Mouse (Mus musculus) Patski (cell line): ENCODE measurements around the gene Kcna7. TPM values are rescaled to one million over a fixed set of nuclear protein-coding genes. Genes with fewer than 3 reads are reported as not detected.
"Not testable (repeated sequence)": the region's sequence is repeated elsewhere in the genome, so short reads cannot be mapped to it uniquely, and the experiment has no call there.

Experiments used
- ATAC-seq: fragments of 100-300 bp; one replicate; pipeline ENCODE4 v1.8.0; 2021
- CTCF ChIA-PET: fragments of 350-600 bp; sonication (Branson Sonifier 250); formaldehyde crosslinking; loops from one replicate; lab custom pipeline; 2022; ENCODE audit warnings: inconsistent platforms; lab: Charles Lee
- POLR2A ChIA-PET: fragments of 350-600 bp; sonication (Branson Sonifier 250); formaldehyde crosslinking; loops from one replicate; lab custom pipeline; 2022; ENCODE audit warnings: antibody characterized with exemption, inconsistent platforms; lab: Charles Lee
- DNase-seq: peaks from one replicate; pipeline ENCODE4 v3.0.0-alpha.2; 2011; ENCODE audit warnings: low read depth, low spot score
- H3K27me3 ChIP-seq: fragments of 371-371 bp; one replicate; pipeline ENCODE4 v1.5.1; 2021
- CTCF ChIP-seq: fragments of 100-300 bp; IDR thresholded peaks from one replicate; pipeline ENCODE4 v1.5.1; 2021
- in situ Hi-C: fragments of 300-500 bp; cut with MboI; formaldehyde crosslinking; loops from 3 replicates; pipeline ENCODE4 v1.11.1; 2018; ENCODE audit warnings: low pct_unique_long_range_greater_than_20kb, mixed read lengths
- polyA plus RNA-seq: library from polyadenylated mRNA; unstranded; gene quantifications from one replicate; pipeline ENCODE4 v1.2.3, GENCODE M21; 2021

Gene Kcna7
- polyA plus RNA-seq, 1 experiment from 2014 or later: 0.27 TPM

DNA sequence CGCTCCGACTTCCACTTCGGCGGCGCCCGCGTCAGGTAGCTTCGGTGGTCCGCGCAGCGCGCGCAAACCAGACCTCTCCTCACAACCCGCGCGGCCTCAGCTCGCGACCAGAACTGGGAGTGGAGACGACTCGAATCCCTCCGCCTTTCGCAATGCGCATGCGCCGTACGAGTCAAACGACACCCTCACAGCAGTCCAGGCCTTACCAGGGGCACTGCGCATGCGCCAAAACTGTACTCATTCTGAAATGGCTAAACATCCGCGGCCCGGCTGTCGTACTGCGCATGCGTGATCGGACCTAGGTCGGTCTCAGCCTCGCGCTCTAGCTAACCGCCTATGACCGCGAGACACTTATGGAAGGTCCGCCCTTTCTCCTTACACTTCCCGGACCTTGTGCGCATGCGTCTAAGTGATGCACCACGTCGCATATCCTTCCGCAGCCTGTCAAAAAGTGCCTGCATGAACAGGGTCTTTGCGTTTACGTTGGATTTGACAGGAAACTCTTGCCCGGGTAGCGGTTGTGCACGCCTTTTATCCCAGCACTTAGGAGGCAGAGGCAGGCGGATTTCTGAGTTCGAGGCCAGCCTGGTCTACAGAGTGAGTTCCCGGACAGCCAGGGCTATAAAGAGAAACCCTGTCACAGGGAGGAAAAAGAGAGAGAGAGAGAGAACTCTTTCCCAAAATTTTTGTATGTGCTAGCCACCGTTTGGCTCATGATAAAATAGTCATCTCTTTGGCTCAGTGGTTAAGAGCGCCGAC, 9.7 kb upstream of the Kcna7 start, which contains the start of gene Snrnp70:
Gene Snrnp70 (minus strand): TSS at position 165 of the 759 bp plus-strand sequence.
- ChIA-PET CTCF (interaction anchor here (0.6 to 1.6 kb wide), 3 partner anchors 30 to 97 kb away, joined by 3 to 5 read pairs (median 5); no protein-coding TSS in a partner anchor), POLR2A (interaction anchor here (0.6 to 1.2 kb wide), 2 partner anchors 13 to 132 kb away, joined by 3 read pairs; no protein-coding TSS in a partner anchor)
- in situ Hi-C loops: no loop called here
- DNase-seq: peak; percentile 99
- TF ChIP-seq CTCF: no peak
- H3K27me3 ChIP-seq: no peaks in the 10 kb centered on the region
- peak; percentile 93 for ATAC-seq

DNA sequence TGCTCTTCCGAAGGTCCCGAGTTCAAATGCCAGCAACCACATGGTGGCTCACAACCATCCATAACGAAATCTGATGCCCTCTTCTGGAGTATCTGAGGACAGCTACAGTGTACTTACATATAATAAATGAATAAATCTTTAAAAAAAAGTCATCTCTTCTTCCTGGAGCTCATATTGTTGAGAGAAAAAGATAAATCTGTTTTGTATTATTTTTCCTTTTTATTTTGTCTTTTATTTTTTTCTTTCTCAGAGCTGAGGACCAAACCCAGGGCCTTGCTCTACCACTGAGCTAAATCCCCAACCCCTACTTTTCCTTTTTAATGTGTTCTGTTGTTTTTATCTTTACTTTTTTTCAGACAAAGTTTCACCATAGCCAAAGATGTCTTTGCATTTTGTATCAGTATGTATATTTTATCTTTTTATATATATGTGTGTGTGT, 9.1 kb upstream of the Kcna7 start:
- CTCF ChIA-PET: interaction anchor here (1.4 to 1.6 kb wide), 2 partner anchors 31 to 97 kb away, joined by 5 read pairs; no protein-coding TSS in a partner anchor
- H3K27me3 ChIP-seq, ATAC-seq, in situ Hi-C loops, POLR2A ChIA-PET, DNase-seq: not testable (repeated sequence)
- peak; percentile 62 for TF ChIP-seq CTCF

DNA sequence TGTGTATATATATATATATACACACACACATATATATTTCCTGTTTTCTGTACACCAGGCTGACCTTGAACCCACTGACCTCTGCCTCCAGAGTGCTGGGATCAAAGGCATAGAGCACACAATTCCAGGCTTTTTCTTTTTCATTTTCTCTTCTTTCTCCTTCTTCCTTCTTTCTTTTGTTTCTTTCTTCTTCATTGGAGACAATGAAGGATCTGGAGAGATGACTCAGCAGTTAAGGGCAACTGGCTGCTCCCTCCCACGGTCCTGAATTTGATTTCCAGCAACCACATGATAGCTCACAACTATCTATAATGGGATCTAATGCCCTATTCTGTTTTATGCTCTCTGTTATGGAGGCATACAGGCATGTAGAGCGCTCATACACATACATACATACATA, 8.7 kb upstream of the Kcna7 start:
- in situ Hi-C loops: no loop called here
- TF ChIP-seq CTCF: no peak
- ATAC-seq (no peak), DNase-seq (no peak)
- no peaks in the 10 kb centered on the region for H3K27me3 ChIP-seq
- ChIA-PET CTCF (interaction anchor here (0.7 to 1.6 kb wide), 3 partner anchors 31 to 98 kb away, joined by 3 to 5 read pairs (median 5); no protein-coding TSS in a partner anchor), POLR2A (no interaction called here)

DNA sequence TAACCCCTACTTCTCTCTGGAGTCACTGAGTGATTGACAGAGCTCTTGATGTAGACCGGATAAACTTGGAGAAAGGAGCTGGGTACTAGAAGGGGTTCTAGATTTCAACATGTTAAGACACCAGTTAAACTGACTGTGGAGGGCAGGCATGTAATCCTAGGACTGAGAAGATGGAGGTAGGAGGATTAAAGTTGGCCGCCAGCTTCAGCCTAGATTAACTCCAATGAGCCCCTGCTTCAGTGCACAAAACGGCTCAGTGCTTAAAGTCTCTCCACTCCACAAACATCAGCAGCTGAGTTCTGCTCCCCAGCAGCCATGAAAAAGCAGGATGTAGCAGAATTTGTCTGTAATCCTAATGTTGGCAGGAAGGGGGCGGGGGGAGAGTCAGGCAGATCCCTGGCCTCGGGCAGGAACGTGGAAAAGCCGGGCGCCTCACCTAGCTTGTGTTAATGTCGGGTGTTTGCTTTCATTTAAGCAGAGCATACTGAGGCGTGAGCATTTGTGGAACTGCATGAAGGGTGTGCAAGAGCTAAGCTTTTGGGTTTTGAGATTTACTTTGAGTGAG, 3.9 kb upstream of the Kcna7 start:
- ATAC-seq (no peak), DNase-seq (no peak)
- TF ChIP-seq CTCF: no peak
- POLR2A ChIA-PET: interaction anchor here (2.0 kb wide), 1 partner anchor 17 kb away, joined by 4 read pairs; no protein-coding TSS in a partner anchor
- in situ Hi-C loops: loop anchor here (10.0 kb wide), 1 partner anchor 97 kb away; no protein-coding TSS in a partner anchor
- peaks cover 7% of the 10 kb centered on the region for H3K27me3 ChIP-seq
- CTCF ChIA-PET: interaction anchor here (2.5 kb wide), 1 partner anchor 101 kb away, joined by 5 read pairs; no protein-coding TSS in a partner anchor

DNA sequence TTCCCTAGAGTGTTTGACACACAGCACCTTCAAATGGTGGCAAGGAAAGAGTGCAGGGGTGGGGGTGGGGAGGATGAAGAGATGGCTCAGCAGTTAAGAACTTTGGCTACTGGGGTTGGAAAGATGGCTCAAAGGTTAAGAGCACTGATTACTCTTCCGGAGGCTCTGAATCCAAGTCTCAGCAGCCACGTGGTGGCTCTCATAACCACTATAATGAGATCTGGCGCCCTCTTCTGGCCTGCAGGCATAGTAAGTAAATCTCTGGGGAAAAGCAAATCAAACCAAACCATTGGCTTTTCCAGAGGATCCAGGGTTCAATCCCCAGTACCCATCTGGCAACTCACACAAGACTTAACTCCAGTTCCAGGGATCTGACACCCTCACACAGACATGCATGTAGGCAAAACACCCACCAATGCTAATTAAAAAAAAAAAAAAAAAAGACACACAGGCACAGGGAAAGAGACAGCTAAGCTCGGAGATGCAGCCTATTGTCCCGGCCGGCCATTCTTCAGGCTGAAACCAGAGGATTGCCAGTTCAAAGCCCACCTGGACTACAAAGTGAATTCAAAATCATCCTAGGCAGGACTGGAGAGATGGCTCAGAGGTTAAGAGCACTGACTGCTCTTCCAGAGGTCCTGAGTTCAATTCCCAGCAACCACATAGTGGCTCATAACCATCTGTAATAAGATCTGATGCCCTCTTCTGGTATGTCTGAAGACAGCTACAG, 1.8 kb upstream of the Kcna7 start:
- DNase-seq (no peak), ATAC-seq (no peak)
- ChIA-PET POLR2A (interaction anchor here (0.7 kb wide), 1 partner anchor 403 kb away, joined by 4 read pairs; no protein-coding TSS in a partner anchor), CTCF (interaction anchor here (0.7 to 2.5 kb wide), 4 partner anchors 103 to 221 kb away, joined by 3 to 5 read pairs (median 4); partner anchors contain the start of gene Slc6a21)
- peak; percentile 60 for TF ChIP-seq CTCF
- in situ Hi-C loops: loop anchor here (10.0 kb wide), 1 partner anchor 99 kb away; no protein-coding TSS in a partner anchor
- peaks cover 23% of the 10 kb centered on the region for H3K27me3 ChIP-seq

DNA sequence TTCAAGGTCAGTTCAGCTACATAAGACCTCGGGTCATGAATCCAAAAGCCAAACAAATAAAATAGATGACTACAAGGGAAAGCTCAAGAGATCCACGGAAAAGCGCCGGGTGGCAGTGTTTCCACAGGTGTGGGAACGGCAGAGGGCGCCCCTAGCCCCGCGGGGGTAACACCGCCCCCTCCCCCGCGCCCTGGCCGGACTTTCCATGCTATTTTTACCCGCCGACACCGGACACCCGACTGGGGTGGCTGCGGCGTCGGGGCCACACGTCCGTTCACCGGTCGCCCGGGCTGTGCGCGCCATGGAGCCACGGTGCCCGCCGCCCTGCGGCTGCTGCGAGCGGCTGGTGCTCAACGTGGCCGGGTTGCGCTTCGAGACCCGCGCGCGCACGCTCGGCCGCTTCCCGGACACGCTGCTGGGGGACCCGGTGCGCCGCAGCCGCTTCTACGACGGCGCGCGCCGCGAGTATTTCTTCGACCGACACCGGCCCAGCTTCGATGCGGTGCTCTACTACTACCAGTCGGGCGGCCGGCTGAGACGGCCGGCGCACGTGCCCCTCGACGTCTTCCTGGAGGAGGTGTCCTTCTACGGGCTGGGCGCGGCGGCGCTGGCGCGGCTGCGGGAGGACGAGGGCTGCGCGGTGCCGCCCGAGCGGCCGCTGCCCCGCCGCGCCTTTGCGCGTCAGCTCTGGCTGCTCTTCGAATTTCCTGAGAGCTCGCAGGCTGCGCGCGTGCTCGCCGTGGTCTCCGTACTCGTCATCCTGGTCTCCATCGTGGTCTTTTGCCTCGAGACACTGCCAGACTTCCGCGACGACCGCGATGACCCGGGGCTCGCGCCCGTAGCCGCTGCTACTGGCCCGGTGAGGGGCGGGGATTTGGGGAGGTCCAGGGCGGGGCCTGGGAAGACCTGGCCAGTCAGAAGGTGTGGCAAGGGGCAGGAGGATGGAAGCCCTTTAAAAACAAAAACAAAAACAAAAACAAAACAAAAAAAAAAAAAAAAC, 1.0 kb downstream of the Kcna7 start:
- ATAC-seq (peak; percentile 33), DNase-seq (no peak)
- CTCF ChIA-PET: interaction anchor here (1.0 to 1.6 kb wide), 2 partner anchors 14 to 106 kb away, joined by 4 to 5 read pairs; no protein-coding TSS in a partner anchor
- TF ChIP-seq CTCF: no peak
- POLR2A ChIA-PET: interaction anchor here (1.5 kb wide), 1 partner anchor 28 kb away, joined by 3 read pairs; the partner anchor contains the start of gene Gys1
- peaks cover 38% of the 10 kb centered on the region for H3K27me3 ChIP-seq
- in situ Hi-C loops: loop anchor here (10.0 kb wide), 1 partner anchor 102 kb away; no protein-coding TSS in a partner anchor

DNA sequence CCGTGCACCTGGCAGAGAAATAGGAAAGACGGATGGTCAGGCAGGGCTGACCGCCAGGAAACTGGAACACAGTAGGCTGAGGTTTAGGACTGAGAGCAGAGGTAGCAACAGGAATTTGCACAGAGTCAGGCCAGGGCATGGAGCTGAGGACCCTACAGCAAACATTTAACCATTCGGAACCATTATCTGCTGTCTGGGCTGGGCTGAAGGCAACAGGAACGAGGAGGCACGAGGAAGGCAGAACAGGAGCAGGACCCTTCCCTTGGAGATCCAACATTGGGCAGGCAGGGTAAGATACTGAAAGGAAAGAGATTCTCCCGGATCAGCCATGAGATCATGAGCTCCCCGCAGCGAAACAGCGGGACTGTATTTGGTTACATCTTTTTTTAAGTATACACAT, 2.4 kb downstream of the Kcna7 start:
- peaks cover 41% of the 10 kb centered on the region for H3K27me3 ChIP-seq
- DNase-seq: no peak
- POLR2A ChIA-PET: interaction anchor here (0.6 kb wide), 1 partner anchor 27 kb away, joined by 3 read pairs; the partner anchor contains the start of gene Gys1
- CTCF ChIA-PET: no interaction called here
- no peak for TF ChIP-seq CTCF
- ATAC-seq: no peak
- in situ Hi-C loops: loop anchor here (10.0 kb wide), 1 partner anchor 103 kb away; no protein-coding TSS in a partner anchor

DNA sequence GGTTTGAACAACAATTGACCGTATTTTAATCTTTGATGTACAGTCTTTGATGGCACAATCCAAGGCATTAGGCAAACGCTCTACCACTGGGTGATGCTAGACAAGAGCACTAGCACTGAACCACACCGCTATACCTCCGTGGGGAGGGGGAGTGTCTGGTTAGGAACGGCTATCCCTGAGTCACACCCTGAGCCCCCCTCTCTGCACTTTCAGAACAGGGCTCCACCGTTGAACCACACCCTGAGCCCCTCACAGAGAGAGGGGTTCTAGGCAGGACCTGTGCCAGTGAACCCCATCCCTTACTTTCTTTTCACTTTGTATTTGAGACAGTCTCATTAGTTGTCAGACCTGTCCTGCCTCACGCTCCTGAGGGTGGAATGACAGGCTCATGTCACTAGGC, 2.9 kb downstream of the Kcna7 start:
- in situ Hi-C loops: loop anchor here (10.0 kb wide), 1 partner anchor 104 kb away; no protein-coding TSS in a partner anchor
- TF ChIP-seq CTCF: no peak
- DNase-seq (no peak), ATAC-seq (no peak)
- ChIA-PET CTCF (no interaction called here), POLR2A (interaction anchor here (0.6 kb wide), 1 partner anchor 26 kb away, joined by 3 read pairs; the partner anchor contains the start of gene Gys1)
- H3K27me3 ChIP-seq: peaks cover 41% of the 10 kb centered on the region
